Mouse (Mus musculus): Measurements from ENCODE around the gene Pmvk.

DNA sequence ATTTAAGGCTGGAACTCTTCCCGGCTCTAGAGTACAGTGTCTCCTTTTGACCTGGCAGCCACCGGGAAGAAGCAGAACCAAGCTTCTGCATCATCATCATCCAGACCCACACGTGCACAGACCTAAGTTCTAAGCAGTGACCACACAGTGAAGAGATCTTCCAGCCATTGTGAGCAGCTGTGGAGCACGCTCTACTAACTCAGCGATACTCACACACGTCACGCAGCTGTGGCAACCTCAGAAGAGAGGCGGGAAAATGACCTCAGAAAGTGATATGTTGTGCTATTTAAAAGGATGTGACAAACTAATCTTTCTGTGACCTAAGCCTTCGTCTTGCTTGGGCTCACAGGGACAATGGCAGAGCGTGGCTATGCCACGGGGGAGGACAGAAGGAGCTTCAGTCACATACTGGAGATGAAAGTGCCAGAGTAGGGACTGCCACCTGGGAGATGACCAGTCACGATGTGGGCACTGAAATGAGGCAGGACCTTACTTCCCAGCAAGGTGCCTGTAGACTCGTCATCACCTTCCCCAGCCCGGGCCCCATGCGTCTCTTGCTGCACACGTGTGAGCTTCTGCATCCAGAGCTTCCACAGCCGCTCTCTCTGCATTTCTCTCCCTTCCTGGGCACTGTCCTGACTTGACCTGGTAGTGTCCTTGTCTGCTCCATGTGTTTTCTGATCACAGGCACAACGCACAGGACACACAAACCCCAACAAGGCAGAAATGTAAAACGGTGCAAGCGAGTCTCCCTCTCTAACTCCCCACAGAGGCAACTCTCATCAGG lies 32.8 kb downstream of the Pmvk start:
- TF ChIP-seq CTCF (IDR thresholded peaks at IDR 0.05; ENCODE audit: extremely low read depth, insufficient read depth, low read length) (no peak), POLR2A (IDR thresholded peaks at IDR 0.05; ENCODE audit: extremely low read depth, insufficient read depth, low read length) (no peak)
